Mouse (Mus musculus) cerebellum, adult 2 months (tissue): ENCODE results near the gene Stk10. TPM values are rescaled to one million over a fixed set of nuclear protein-coding genes. Genes with fewer than 3 reads are reported as not detected.
"Not testable (repeated sequence)": the region's sequence is repeated elsewhere in the genome, so short reads cannot be mapped to it uniquely, and the experiment has no call there.

Source experiments
- DNase-seq, 2 experiments: peaks; one replicate each; pipeline ENCODE4 v3.0.0; 2021
- H3K27ac ChIP-seq: fragments of 200-500 bp; 2 replicates; pipeline ENCODE4 v1.5.1; 2012; ENCODE audit warnings: low read length, control low read depth, inconsistent platforms; ENCODE audit not compliant: insufficient read depth
- H3K27me3 ChIP-seq: fragments of 200-500 bp; 2 replicates; pipeline ENCODE4 v1.6.1; 2012; ENCODE audit warnings: inconsistent platforms, mild to moderate bottlenecking, low read length, moderate library complexity; ENCODE audit not compliant: control insufficient read depth, insufficient read depth
- H3K4me1 ChIP-seq: fragments of 200-500 bp; 2 replicates; pipeline ENCODE4 v1.6.1; 2011; ENCODE audit warnings: low read length; ENCODE audit not compliant: control insufficient read depth, insufficient read depth
- H3K4me3 ChIP-seq: fragments of 200-500 bp; replicated peaks from 2 replicates; pipeline ENCODE3; 2011; ENCODE audit warnings: mild to moderate bottlenecking, low read depth, low read length, control low read depth; ENCODE audit not compliant: insufficient read depth
- CTCF ChIP-seq: fragments of 200-500 bp; IDR thresholded peaks from 2 replicates; pipeline ENCODE4 v1.5.1; 2011; ENCODE audit warnings: low read depth, mild to moderate bottlenecking, control low read depth, low read length, moderate library complexity, borderline replicate concordance; ENCODE audit not compliant: insufficient read depth
- POLR2A ChIP-seq: fragments of 200-500 bp; IDR thresholded peaks from 2 replicates; pipeline ENCODE4 v1.6.1; 2011; ENCODE audit warnings: low read length, control low read depth, borderline replicate concordance; ENCODE audit not compliant: insufficient read depth
- WGBS: fragments of 180-500 bp; shearing (Covaris S2); methylation state at CpG from one replicate; pipeline ENCODE4 v1.1.7; 2018; 5-methylcytosine and 5-hydroxymethylcytosine counted together
- polyA plus RNA-seq: library from polyadenylated mRNA; depleted of rRNA; stranded (reverse); fragments of >200 nt; gene quantifications from 2 replicates; pipeline ENCODE4 v1.2.3, GENCODE M21; 2012

Gene Stk10
- polyA plus RNA-seq, 1 experiment: 19.6 TPM

DNA sequence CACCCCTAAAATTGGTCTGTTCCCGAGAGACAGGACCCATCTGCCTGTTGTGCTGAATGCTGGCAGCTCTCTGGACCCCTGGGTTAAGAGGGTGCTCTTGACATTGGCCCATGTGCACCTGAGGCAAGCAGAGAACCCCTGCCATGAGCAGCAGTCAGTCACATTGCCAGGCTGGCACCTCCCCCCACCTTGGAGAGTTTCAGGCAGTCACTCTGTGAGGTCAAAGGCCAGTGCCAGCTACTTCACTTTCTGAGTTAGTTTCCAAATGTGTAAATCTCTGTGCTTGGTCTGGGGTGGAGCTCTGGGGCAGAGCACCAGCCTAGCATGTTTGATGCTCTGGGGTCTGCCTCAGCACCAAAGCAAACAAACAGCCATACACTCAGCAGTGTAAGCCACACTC lies 84.9 kb downstream of the Stk10 start:
- DNase-seq: no peak
- no peak for TF ChIP-seq CTCF
- H3K27me3 ChIP-seq: no peaks in the 10 kb centered on the region
- H3K27ac ChIP-seq: no peak overlapping the region
- H3K4me3 ChIP-seq: no peak overlapping the region
- WGBS: 84% methylated on average over 1 of the region's 1 CpGs
- H3K4me1 ChIP-seq: peaks cover 37% of the 10 kb centered on the region

DNA sequence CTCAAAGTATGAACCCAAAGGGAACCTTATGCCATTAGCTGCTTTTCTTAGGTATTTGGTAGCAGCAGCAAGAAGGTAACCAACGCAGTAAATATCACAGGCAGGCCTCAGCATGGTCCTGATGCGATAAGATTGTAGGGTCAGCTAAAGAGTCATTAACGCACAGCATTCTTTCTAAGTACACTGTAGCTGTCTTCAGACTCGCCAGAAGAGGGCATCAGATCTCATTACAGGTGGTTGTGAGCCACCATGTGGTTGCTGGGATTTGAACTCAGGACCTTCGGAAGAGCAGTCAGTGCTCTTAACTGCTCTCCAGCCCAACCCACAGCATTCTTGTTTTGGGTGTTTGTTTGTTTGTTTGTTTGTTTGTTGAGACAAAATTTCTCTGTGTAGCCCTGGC lies 85.5 kb downstream of the Stk10 start:
- not testable (repeated sequence) for H3K27me3 ChIP-seq, DNase-seq, H3K4me3 ChIP-seq
- WGBS: 89% methylated on average over 5 of the region's 5 CpGs
- H3K4me1 ChIP-seq: peaks cover 38% of the 10 kb centered on the region
- peak overlapping the region; percentile 88 for H3K27ac ChIP-seq

DNA sequence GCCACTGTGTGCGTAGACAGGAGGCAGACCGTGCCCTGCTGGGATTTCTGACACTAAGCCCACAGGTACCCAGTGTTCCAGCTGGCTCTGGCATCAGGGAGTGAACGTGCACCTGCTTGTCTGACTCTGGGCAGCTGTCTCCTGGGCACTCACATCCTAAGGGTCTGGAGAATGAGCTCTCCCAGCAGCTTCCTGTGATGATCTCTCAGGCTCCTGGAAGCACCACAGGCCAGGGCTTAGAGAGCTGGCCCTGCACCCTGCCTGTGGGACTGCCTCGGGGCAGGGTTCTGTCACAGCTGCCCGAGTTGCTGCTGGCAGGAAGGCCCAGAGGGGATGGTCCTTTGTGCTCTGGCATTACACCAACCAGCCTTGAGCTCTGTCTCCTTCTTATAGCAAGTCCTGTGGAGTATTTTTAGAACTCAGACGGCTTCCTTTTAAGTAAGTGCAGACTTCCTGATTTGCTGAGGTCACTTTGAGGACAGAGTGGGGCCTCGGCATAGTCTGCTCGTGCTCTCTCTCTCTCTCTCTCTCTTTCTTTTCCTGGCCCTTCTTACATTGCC lies 86.2 kb downstream of the Stk10 start:
- WGBS: 14% methylated on average over 8 of the region's 8 CpGs
- Histone ChIP-seq H3K4me3 (no peak overlapping the region), H3K27ac (peak overlapping the region; percentile 88), H3K27me3 (no peaks in the 10 kb centered on the region), H3K4me1 (peaks cover 43% of the 10 kb centered on the region)
- TF ChIP-seq POLR2A (no peak), CTCF (no peak)
- DNase-seq: no peak

DNA sequence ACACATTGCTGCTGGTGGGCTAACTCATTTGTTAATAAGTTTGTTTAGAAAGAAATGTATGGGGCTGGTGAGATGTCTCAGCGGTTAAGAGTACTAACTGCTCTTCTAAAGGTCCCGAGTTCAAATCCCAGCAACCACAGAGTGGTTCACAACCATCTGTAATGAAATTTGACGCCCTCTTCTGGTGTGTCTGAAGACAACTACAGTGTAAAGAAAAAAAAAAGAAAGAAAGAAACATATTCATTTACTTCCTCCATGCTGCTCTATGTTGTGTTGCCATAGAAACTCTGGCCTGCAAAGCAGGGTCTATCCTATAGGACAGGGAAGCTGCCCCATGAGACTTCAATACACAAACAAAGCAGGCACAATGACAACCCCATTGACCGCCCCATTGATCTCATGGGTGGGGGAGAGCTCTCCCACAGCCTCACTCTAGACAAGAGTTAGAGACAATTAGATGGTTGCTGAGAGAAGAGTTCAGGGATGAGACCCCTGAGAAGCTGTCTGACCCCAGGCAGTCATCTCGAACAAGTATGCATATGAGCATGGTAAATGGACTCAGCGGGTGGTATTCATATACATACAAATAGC lies 86.9 kb downstream of the Stk10 start:
- WGBS: 63% methylated on average over 6 of the region's 6 CpGs
- TF ChIP-seq POLR2A (no peak), CTCF (no peak)
- no peak overlapping the region for H3K4me3 ChIP-seq
- H3K27ac ChIP-seq: peak overlapping the region; percentile 100; the same call in 1 of the 2 replicates
- no peaks in the 10 kb centered on the region for H3K27me3 ChIP-seq
- no peak for DNase-seq
- H3K4me1 ChIP-seq: peaks cover 45% of the 10 kb centered on the region

DNA sequence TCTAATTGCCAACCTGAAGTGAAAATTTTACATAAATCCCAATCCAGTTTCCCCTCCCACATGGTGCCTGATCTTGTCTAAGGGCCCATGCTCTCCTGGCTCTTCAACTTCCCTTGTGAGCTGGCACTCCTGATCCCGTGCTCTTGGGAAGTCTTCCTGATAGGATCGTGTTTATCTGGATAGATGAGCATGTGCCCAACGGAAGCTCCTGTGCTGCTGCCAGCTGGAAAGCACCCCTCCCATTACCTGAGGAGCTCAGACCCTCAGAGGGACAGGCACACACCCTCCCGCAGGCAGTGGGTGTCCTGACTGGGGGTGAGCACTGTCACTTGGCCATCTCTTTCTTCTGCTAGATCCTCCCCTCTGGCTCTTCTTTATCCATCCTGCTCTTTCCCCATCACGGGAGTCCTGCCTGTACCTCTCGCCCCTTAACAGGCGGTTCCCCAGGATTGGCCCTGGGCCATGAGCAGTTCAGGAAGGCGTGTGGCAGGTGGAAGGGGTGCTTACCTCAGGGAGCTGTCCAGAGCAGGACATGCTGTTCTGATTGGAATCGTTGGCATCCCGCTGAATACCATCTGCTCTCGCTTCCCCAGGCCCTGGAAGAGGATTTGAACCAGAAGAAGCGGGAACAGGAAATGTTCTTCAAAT lies 88.8 kb downstream of the Stk10 start:
- peak overlapping the region; percentile 100 for H3K27ac ChIP-seq
- 12% methylated on average over 12 of the region's 12 CpGs for WGBS

DNA sequence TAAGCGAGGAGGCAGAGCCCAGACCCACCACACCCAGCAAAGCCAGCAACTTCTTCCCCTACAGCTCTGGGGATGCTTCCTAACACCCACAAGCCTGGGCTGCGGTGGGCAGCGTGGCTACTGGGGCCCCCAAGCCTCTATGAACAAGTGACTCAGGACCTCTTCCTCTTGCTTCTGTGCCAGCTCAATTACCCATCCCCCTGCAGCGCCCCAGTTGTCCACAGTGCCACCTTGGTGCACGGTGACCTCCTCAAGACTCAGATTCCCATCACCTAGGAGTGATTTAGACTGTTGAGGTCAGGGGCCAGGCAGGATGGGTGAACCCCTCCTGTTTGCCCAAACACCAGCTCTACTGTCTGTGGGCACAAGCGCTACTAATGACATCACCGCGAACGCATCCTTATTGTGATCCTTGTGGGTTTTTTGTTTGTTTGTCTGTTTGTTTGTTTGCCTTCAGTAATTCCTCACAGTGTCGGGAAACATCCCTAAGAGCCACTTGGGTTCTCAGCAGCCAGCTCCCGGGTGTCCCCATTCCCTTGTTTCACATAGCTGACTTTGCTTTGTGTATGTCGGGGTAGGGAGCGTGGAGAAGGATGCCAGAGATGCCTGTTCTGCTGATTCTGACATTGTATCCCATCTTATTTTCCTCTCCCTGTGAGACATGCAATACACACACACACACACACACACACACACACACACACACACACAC lies 89.5 kb downstream of the Stk10 start:
- WGBS: 13% methylated on average over 13 of the region's 13 CpGs
- Histone ChIP-seq H3K4me1 (peaks cover 55% of the 10 kb centered on the region), H3K27me3 (no peaks in the 10 kb centered on the region), H3K27ac (peak overlapping the region; percentile 100), H3K4me3 (no peak overlapping the region)
- no peak for DNase-seq
- TF ChIP-seq CTCF (no peak), POLR2A (no peak)

More for the DNA sequence above, 88.8 kb downstream of the Stk10 start:
- peak; percentile 97 to 99 for DNase-seq
- TF ChIP-seq POLR2A: peak; percentile 10; the same call in 1 of the 2 replicates
- TF ChIP-seq CTCF: no peak; the same call in 1 of the 2 replicates
- H3K4me1 ChIP-seq: peaks cover 51% of the 10 kb centered on the region
- no peak overlapping the region for H3K4me3 ChIP-seq
- no peaks in the 10 kb centered on the region for H3K27me3 ChIP-seq

DNA sequence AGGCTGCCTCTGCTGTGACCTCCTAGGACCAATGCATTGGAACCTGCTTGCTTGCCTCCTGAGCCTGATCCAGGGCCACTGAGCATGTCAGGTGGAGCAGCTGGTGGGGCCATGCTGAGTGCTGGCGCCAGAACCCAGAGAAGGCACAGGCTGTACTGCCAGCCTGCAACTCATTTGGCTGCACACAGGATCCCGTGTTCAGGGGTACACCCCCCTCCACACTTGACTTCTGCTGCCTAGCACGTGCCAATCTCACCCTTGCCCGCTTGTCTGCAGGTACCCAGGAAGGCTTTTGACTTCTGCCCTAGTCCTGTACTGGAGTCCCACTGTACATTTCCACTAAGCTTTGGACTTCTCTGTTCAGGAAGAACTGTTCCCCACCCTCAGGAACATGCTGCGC lies 90.1 kb downstream of the Stk10 start:
- peak overlapping the region; percentile 100 for H3K27ac ChIP-seq
- 17% methylated on average over 5 of the region's 5 CpGs for WGBS
- no peak for TF ChIP-seq CTCF
- TF ChIP-seq POLR2A: peak; percentile 45; the same call in 1 of the 2 replicates
- H3K27me3 ChIP-seq: no peaks in the 10 kb centered on the region
- H3K4me1 ChIP-seq: peaks cover 61% of the 10 kb centered on the region
- peak; percentile 96 to 99 for DNase-seq
- no peak overlapping the region for H3K4me3 ChIP-seq

DNA sequence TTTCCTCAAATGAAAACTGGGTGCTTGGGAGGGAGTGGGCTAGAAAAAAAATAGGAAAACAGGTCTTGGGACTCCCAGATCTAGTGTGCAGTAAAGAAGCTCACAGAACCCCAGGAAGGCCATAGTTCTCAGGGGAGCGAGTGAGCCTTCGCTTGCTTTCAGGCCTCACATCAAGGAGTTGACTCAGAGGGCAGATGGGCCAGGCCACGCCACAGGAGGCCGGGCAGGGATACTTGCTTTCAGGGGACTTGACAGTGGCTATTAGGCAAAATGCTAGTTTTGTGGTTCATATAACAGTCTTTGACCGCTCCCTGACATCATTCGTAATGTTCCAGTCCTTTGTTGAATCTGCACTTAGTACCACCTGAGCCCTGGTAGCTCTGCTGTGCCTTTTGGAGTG lies 90.8 kb downstream of the Stk10 start:
- H3K27me3 ChIP-seq: no peaks in the 10 kb centered on the region
- peaks cover 66% of the 10 kb centered on the region for H3K4me1 ChIP-seq
- TF ChIP-seq CTCF: no peak
- no peak for TF ChIP-seq POLR2A
- H3K27ac ChIP-seq: peak overlapping the region; percentile 100
- peak; percentile 61 to 64 for DNase-seq
- WGBS: 50% methylated on average over 6 of the region's 6 CpGs
- no peak overlapping the region for H3K4me3 ChIP-seq
